Mouse (Mus musculus) forebrain, embryonic 13.5 days (tissue): Measurements from ENCODE around the gene Zfp663. TPM values are rescaled to one million over a fixed set of nuclear protein-coding genes. Genes with fewer than 3 reads are reported as not detected.

Experiments
- ATAC-seq: fragments of 200-750 bp; cut with Nextera tagmentation; 2 replicates; pipeline ENCODE4 v1.8.0; 2017
- H3K27ac ChIP-seq: fragments of 300-500 bp; sonication (generic); 2 replicates; pipeline ENCODE4 v1.5.1; 2015; ENCODE audit warnings: inconsistent platforms, mild to moderate bottlenecking, moderate library complexity
- H3K27me3 ChIP-seq: fragments of 300-500 bp; sonication (generic); 2 replicates; pipeline ENCODE4 v1.6.1; 2015; ENCODE audit warnings: mild to moderate bottlenecking, inconsistent platforms
- H3K36me3 ChIP-seq: fragments of 300-500 bp; sonication (generic); 2 replicates; pipeline ENCODE4 v1.6.1; 2015; ENCODE audit warnings: mild to moderate bottlenecking, inconsistent platforms; ENCODE audit not compliant: poor library complexity, severe bottlenecking
- H3K4me1 ChIP-seq: fragments of 300-500 bp; sonication (generic); 2 replicates; pipeline ENCODE4 v1.6.1; 2015; ENCODE audit warnings: inconsistent platforms
- H3K4me2 ChIP-seq: fragments of 300-500 bp; sonication (generic); 2 replicates; pipeline ENCODE4 v1.6.1; 2015; ENCODE audit warnings: inconsistent platforms, mild to moderate bottlenecking, moderate library complexity
- H3K4me3 ChIP-seq: fragments of 300-500 bp; sonication (generic); 2 replicates; pipeline ENCODE4 v1.5.1; 2015; ENCODE audit warnings: mild to moderate bottlenecking, inconsistent platforms
- H3K9ac ChIP-seq: fragments of 300-500 bp; sonication (generic); 2 replicates; pipeline ENCODE4 v1.6.1; 2015; ENCODE audit warnings: mild to moderate bottlenecking, inconsistent platforms
- H3K9me3 ChIP-seq: fragments of 300-500 bp; sonication (generic); replicated peaks from 2 replicates; pipeline ENCODE4 v1.6.1; 2016; ENCODE audit warnings: inconsistent platforms
- WGBS: fragments of 180-500 bp; shearing (Covaris S2); methylation state at CpG from one replicate; pipeline ENCODE4 v1.1.7; 2015; 5-methylcytosine and 5-hydroxymethylcytosine counted together
- polyA plus RNA-seq: library from polyadenylated mRNA; unstranded; fragments of >200 nt; fragmentation: Nextera tagmentation; extraction: Ambion mirVana; gene quantifications from 2 replicates; pipeline ENCODE4 v1.2.1, GENCODE M21; 2015

The Zfp663 gene
- polyA plus RNA-seq, 1 experiment from 2014 or later = 5.7 TPM

DNA sequence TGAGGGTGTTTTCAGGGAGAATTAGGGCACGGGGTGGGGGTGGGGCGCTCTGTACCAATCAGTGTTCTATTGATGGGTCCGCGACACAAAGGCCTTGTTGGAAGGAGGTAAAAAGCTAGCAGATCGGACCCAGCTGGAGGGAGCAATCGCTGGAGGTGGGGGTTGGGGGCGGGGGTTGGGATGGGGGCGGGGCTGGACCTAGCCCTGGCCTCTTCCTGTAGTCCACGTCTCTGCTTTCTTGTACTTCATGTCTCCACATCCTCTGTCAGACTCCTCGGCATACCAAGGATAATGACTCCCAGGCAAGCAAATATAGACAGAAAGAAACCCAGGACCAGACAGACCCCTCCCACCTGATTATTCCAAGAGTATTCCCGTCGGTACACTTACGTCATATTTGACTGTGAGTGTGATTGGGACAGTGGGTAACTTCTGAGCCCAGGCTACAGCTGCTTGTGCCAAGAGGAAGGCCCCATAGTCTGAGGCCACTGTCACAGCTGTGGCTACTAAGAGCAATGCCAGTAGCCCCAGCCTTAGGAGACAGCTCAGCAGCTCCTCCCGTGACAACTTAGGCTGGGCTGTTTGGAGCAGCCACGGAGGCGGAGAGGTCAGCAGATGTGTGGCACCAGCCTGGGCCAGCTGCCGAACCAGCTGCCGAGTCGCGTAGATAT is 28.4 kb upstream of the Zfp663 start:
- Histone ChIP-seq H3K4me2 (no peak overlapping the region), H3K4me3 (no peak overlapping the region), H3K9me3 (0 out of 2 replicates have a peak, but pooled peaks cover 4% of the 10 kb centered on the region), H3K27me3 (no peaks in the 10 kb centered on the region), H3K27ac (no peak overlapping the region; the same call in 1 of the 2 replicates), H3K36me3 (no peaks in the 10 kb centered on the region), H3K4me1 (peaks cover 18% of the 10 kb centered on the region), H3K9ac (no peak overlapping the region)
- ATAC-seq = 0 out of 2 replicates have a peak, but pooled peaks have one; percentile 36
- WGBS = 50% methylated on average over 20 of the region's 20 CpGs

DNA sequence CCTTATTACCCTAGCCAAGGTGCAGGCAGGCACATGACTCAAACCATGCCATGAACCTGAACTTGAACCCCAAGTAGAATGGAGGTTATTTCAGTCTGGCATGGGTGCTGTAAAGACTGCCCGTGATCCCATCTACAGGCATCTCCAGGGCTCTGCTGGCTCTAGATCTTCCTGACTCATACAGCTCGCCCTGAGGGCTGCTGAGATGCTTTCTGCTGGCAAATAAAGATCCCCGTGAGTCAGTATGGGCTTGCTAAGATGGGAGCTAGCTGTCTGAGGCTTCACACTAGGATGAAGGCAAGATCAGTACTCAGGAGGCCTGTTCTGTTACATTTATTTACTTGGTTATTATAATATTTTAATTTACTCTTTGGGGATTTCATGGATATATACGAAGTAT is 23.6 kb upstream of the Zfp663 start:
- ATAC-seq = no peak
- Histone ChIP-seq H3K36me3 (no peaks in the 10 kb centered on the region), H3K4me1 (peaks cover 8% of the 10 kb centered on the region), H3K27ac (no peak overlapping the region), H3K4me2 (no peak overlapping the region), H3K9me3 (0 out of 2 replicates have a peak, but pooled peaks cover 4% of the 10 kb centered on the region), H3K4me3 (no peak overlapping the region), H3K9ac (no peak overlapping the region), H3K27me3 (no peaks in the 10 kb centered on the region)
- 87% methylated on average over 4 of the region's 4 CpGs for WGBS

DNA sequence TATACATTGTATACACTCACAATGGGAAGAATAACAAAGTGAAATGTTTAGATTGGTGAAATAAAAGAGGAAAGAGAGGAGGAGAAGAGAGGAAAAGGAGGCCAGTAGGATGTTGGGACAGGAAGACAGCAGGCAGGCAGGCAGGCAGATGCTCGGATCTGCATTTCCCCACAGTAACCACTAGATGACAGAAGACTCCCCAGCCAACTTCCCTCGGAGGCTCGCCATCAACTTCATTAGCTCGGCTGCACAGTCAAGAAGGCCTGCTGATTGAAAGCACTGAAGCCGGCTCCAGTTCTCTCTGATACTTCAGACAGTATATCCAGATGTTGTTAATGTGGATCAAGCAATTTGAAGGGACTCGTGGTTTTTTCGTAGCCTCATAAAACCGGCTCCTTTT is 23.0 kb upstream of the Zfp663 start:
- no peak overlapping the region for H3K9ac ChIP-seq
- no peak overlapping the region for H3K4me3 ChIP-seq
- H3K27me3 ChIP-seq = no peaks in the 10 kb centered on the region
- no peak overlapping the region for H3K27ac ChIP-seq
- H3K4me2 ChIP-seq = no peak overlapping the region
- peaks cover 2% of the 10 kb centered on the region; the same call in 1 of the 2 replicates for H3K36me3 ChIP-seq
- H3K9me3 ChIP-seq = 0 out of 2 replicates have a peak, but pooled peaks cover 4% of the 10 kb centered on the region
- 14% methylated on average over 8 of the region's 8 CpGs for WGBS
- H3K4me1 ChIP-seq = peaks cover 8% of the 10 kb centered on the region
- no peak for ATAC-seq

GRCm38 (mm10) chr2:165389299-165389952 is 20.9 kb upstream of the Zfp663 start:
- H3K27ac ChIP-seq = no peak overlapping the region
- ATAC-seq = no peak
- H3K4me1 ChIP-seq = peaks cover 24% of the 10 kb centered on the region
- H3K4me2 ChIP-seq = no peak overlapping the region
- no peak overlapping the region for H3K9ac ChIP-seq
- peaks cover 23% of the 10 kb centered on the region for H3K36me3 ChIP-seq
- no peak overlapping the region for H3K4me3 ChIP-seq
- WGBS = 87% methylated on average over 6 of the region's 6 CpGs
- H3K9me3 ChIP-seq = 0 out of 2 replicates have a peak, but pooled peaks cover 4% of the 10 kb centered on the region
- no peaks in the 10 kb centered on the region for H3K27me3 ChIP-seq

DNA sequence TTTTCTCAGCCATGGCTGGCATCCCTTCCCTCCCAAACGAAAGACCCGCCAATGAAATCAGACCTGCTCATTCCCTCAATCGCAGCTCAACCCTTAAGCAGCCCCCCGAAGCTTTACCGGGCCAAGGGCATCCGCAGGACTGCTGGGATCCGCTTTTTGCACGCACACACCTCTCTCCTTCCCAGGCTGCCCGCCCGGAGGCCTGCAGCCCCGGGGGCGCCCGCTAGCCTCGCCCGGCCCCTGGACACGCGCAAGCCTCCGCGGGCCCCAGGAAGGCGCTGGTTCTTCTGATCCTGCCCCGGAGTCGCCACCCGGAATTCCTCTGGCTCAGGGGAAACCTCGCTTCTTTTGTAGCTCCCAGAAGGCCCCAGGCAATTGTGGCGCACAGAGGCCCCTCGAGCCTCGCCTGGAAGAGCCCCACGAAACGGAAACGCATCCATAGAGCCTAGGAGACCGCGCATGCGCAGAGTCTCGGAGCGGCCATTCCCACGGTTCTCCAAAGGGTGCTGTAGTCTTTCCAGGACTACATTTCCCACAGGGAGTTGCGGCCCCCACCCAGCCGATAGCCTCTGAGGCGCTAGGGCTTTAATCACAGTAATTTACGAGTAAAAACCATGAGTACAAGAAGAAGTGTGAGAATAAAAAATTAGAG is 19.4 kb upstream of the Zfp663 start, which contains the start of gene Zfp334:
Gene Zfp334, minus strand, starts transcription at position 416 of the 652 bp plus-strand sequence.
- Histone ChIP-seq H3K9ac (peak within 1 kb of the TSS; percentile 96), H3K9me3 (no peaks in the 10 kb centered on the region), H3K36me3 (peaks cover 38% of the 10 kb centered on the region), H3K4me1 (peaks cover 24% of the 10 kb centered on the region), H3K27me3 (no peaks in the 10 kb centered on the region), H3K4me2 (peak within 1 kb of the TSS; percentile 87), H3K4me3 (peak within 1 kb of the TSS; percentile 86), H3K27ac (peak within 1 kb of the TSS; percentile 96)
- WGBS = under 1% methylated on average over 40 of the region's 40 CpGs
- peak; percentile 93 for ATAC-seq

DNA sequence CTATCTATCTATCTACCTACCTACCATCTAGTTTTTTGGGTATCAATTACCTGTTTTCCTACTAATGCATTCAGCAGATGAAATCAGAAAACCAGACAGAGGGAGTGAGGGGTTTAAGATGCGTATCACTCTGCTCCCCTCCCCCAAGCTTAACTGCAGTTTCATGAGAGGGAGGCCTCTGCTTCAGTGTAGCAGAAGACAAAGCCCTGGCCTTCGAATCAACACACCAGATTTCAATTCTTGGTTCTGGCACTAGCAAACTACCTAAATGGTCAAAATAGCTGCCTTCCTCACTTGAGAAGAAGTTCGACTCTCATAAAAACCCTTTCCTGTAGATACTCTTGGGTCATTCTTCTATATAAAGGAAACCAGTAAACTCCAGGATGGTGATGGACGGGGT is 18.8 kb upstream of the Zfp663 start:
- Histone ChIP-seq H3K27me3 (no peaks in the 10 kb centered on the region), H3K36me3 (peaks cover 44% of the 10 kb centered on the region), H3K4me3 (peak overlapping the region; percentile 86), H3K4me1 (peaks cover 24% of the 10 kb centered on the region), H3K4me2 (peak overlapping the region; percentile 87), H3K9ac (peak overlapping the region; percentile 96), H3K9me3 (no peaks in the 10 kb centered on the region), H3K27ac (peak overlapping the region; percentile 96)
- no peak for ATAC-seq
- WGBS = 1% methylated on average over 4 of the region's 4 CpGs

GRCm38 (mm10) chr2:165380050-165380449 is 11.5 kb upstream of the Zfp663 start:
- Histone ChIP-seq H3K27ac (no peak overlapping the region), H3K27me3 (no peaks in the 10 kb centered on the region), H3K36me3 (peaks cover 96% of the 10 kb centered on the region), H3K4me2 (no peak overlapping the region), H3K4me3 (no peak overlapping the region), H3K4me1 (peaks cover 6% of the 10 kb centered on the region; the same call in 1 of the 2 replicates), H3K9ac (no peak overlapping the region), H3K9me3 (peaks cover 9% of the 10 kb centered on the region)
- 96% methylated on average over 25 of the region's 25 CpGs for WGBS
- no peak for ATAC-seq

GRCm38 (mm10) chr2:165376001-165376400 is 7.5 kb upstream of the Zfp663 start:
- H3K9me3 ChIP-seq = peaks cover 7% of the 10 kb centered on the region
- ATAC-seq = no peak
- peaks cover 65% of the 10 kb centered on the region for H3K36me3 ChIP-seq
- H3K9ac ChIP-seq = no peak overlapping the region
- 0 out of 2 replicates have a peak overlapping the region, but pooled peaks have one; percentile 19 for H3K27ac ChIP-seq
- peaks cover 12% of the 10 kb centered on the region for H3K4me1 ChIP-seq
- H3K4me3 ChIP-seq = no peak overlapping the region
- H3K27me3 ChIP-seq = no peaks in the 10 kb centered on the region
- 69% methylated on average over 4 of the region's 4 CpGs for WGBS
- H3K4me2 ChIP-seq = no peak overlapping the region

DNA sequence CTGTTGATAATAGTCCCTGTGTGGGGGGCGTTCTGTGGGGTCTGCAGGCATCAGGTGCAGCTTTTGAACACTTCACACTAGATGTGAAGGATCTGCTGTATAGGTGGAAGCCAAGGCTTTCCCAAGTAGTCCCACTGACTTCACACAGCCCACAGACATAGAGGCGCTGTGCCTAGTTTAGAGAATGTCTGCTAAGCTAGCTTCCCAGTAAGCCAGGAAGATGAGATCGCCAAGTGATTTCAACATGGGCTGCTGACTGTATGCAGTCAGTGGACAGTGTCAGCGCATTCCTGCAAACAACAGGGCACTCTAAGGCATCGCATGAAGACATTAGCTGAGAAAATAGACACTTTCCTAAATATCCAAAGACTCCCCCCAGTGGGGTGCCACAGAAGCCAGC is 6.9 kb upstream of the Zfp663 start:
- no peak overlapping the region for H3K9ac ChIP-seq
- no peak overlapping the region for H3K4me3 ChIP-seq
- H3K27ac ChIP-seq = 0 out of 2 replicates have a peak overlapping the region, but pooled peaks have one; percentile 19
- peaks cover 60% of the 10 kb centered on the region for H3K36me3 ChIP-seq
- no peak for ATAC-seq
- 75% methylated on average over 5 of the region's 5 CpGs for WGBS
- H3K4me1 ChIP-seq = peaks cover 12% of the 10 kb centered on the region
- H3K4me2 ChIP-seq = no peak overlapping the region
- H3K9me3 ChIP-seq = peaks cover 2% of the 10 kb centered on the region
- H3K27me3 ChIP-seq = no peaks in the 10 kb centered on the region

GRCm38 (mm10) chr2:165371066-165371465 is 2.5 kb upstream of the Zfp663 start:
- H3K9me3 ChIP-seq = no peaks in the 10 kb centered on the region; the same call in 1 of the 2 replicates
- H3K4me2 ChIP-seq = no peak overlapping the region
- WGBS = 32% methylated on average over 3 of the region's 3 CpGs
- no peak overlapping the region for H3K27ac ChIP-seq
- ATAC-seq = no peak
- H3K4me3 ChIP-seq = no peak overlapping the region
- H3K9ac ChIP-seq = no peak overlapping the region
- H3K36me3 ChIP-seq = peaks cover 19% of the 10 kb centered on the region
- H3K4me1 ChIP-seq = peaks cover 30% of the 10 kb centered on the region
- H3K27me3 ChIP-seq = no peaks in the 10 kb centered on the region

- ATAC-seq = no peak
- H3K36me3 ChIP-seq = peaks cover 12% of the 10 kb centered on the region
- no peak overlapping the region for H3K9ac ChIP-seq
- H3K4me2 ChIP-seq = no peak overlapping the region
- peaks cover 30% of the 10 kb centered on the region for H3K4me1 ChIP-seq
- WGBS = 65% methylated on average over 3 of the region's 3 CpGs
- no peaks in the 10 kb centered on the region; the same call in 1 of the 2 replicates for H3K9me3 ChIP-seq
- H3K27me3 ChIP-seq = no peaks in the 10 kb centered on the region
- no peak overlapping the region for H3K4me3 ChIP-seq
- H3K27ac ChIP-seq = no peak overlapping the region
Measured at GRCm38 (mm10) chr2:165370348-165370747, 1.8 kb upstream of the Zfp663 start.
